Mouse (Mus musculus): Measurements from ENCODE around the gene Nfkb1. TPM values are rescaled to one million over a fixed set of nuclear protein-coding genes. Genes with fewer than 3 reads are reported as not detected.

The Nfkb1 gene
- polyA plus RNA-seq, 1 experiment from 2014 or later, result 17.1 TPM

DNA sequence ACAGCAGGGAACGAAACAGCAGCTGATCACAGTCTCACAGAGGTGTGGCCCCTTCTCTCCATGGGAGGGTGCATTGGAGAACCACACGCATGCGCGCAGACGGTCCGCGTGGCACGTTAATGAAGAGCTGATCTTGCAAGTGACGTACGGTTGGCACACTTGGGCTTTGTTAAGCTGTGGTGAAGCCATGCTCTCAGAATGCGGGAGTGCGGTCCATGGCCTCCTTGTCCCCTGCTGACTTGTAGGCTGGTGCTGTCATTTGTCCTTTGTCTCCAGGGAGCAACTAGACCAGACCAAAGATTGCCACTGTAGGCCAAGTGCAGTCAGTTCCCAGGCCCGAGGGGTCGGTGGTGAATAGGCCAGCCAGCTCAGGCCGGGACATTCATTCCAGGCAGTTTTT lies 34.7 kb upstream of the Nfkb1 start:
- Histone ChIP-seq H3K4me3 (no peak overlapping the region), H3K4me2 (no peak overlapping the region), H3K36me3 (no peaks in the 10 kb centered on the region), H3K27me3 (no peaks in the 10 kb centered on the region), H3K4me1 (replicated peaks) (peaks cover 8% of the 10 kb centered on the region), H3K27ac (no peak overlapping the region), H3K9me3 (replicated peaks) (no peaks in the 10 kb centered on the region), H3K9ac (no peak overlapping the region)
- 85% methylated on average over 15 of the region's 15 CpGs for WGBS
- no peak for ATAC-seq (replicated peaks; ENCODE audit: insufficient number of reproducible peaks, insufficient read depth, low FRiP score, low read depth)

- Histone ChIP-seq H3K4me1 (replicated peaks) (0 out of 2 replicates have a peak, but pooled peaks cover 8% of the 10 kb centered on the region), H3K4me2 (no peak overlapping the region), H3K27ac (no peak overlapping the region), H3K4me3 (no peak overlapping the region), H3K9ac (no peak overlapping the region), H3K36me3 (no peaks in the 10 kb centered on the region), H3K9me3 (replicated peaks) (no peaks in the 10 kb centered on the region), H3K27me3 (no peaks in the 10 kb centered on the region)
- ATAC-seq (replicated peaks; ENCODE audit: insufficient number of reproducible peaks, insufficient read depth, low FRiP score, low read depth), result no peak
- 84% methylated on average over 2 of the region's 2 CpGs for WGBS
Observed at GRCm38 (mm10) chr3:135722104-135722503, 30.8 kb upstream of the Nfkb1 start.

- no peak overlapping the region for H3K4me3 ChIP-seq
- H3K27me3 ChIP-seq, result no peaks in the 10 kb centered on the region
- no peak overlapping the region for H3K9ac ChIP-seq
- no peaks in the 10 kb centered on the region for H3K36me3 ChIP-seq
- no peak overlapping the region for H3K4me2 ChIP-seq
- no peak overlapping the region for H3K27ac ChIP-seq
- ATAC-seq (replicated peaks; ENCODE audit: insufficient number of reproducible peaks, insufficient read depth, low FRiP score, low read depth), result no peak
- 87% methylated on average over 3 of the region's 3 CpGs for WGBS
- 0 out of 2 replicates have a peak, but pooled peaks cover 4% of the 10 kb centered on the region for H3K4me1 ChIP-seq (replicated peaks)
- H3K9me3 ChIP-seq (replicated peaks), result no peaks in the 10 kb centered on the region
Observed at GRCm38 (mm10) chr3:135719969-135720368, 28.6 kb upstream of the Nfkb1 start.

GRCm38 (mm10) chr3:135719179-135719532 lies 27.8 kb upstream of the Nfkb1 start:
- ATAC-seq (replicated peaks; ENCODE audit: insufficient number of reproducible peaks, insufficient read depth, low FRiP score, low read depth), result no peak; the same call in 1 of the 2 replicates
- 44% methylated on average over 6 of the region's 6 CpGs for WGBS
- no peaks in the 10 kb centered on the region for H3K27me3 ChIP-seq
- no peaks in the 10 kb centered on the region for H3K36me3 ChIP-seq
- H3K4me1 ChIP-seq (replicated peaks), result 0 out of 2 replicates have a peak, but pooled peaks cover 4% of the 10 kb centered on the region
- H3K27ac ChIP-seq, result no peak overlapping the region; the same call in 1 of the 2 replicates
- H3K4me3 ChIP-seq, result no peak overlapping the region
- H3K9me3 ChIP-seq (replicated peaks), result no peaks in the 10 kb centered on the region
- H3K4me2 ChIP-seq, result no peak overlapping the region
- no peak overlapping the region for H3K9ac ChIP-seq

DNA sequence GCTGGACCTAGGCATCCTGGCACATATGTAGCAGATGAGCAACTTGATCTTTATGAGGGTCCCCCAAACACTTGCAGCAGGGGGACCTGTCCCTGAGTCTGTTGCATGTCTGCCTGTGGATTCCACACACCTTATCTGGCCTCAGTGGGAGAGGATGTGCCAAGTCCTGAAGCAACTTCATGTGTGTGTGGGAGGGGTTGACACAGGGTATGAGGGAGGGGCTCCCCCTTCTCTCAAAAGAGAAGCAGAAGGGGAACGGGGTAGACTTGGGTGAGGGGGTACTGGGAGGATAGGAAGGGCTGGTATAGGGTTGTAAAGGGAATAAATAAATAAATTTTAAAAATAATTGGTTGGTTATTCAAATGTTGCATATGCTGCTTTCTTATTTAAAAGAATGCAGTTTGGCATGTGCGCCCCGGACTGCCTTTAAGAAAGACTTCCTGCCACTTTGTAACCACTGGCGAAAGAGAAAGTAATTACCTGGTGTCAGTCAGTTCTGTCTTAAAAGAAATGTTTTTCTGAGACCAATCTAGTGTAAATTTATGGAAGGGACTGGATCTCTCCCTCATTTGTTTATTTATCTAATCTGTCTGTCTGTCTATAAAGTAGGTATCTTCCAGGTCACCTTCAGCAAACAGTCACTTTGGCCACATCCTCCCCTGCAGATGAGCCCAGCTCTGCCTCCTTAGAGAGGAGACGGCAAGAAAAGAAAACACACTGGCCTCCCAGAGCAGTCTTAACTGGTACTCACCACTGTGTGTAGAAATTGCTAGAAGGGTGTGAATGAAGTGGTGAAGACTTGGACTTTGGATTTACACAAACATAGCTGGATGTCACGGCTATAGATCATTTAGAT lies 27.2 kb upstream of the Nfkb1 start:
- 0 out of 2 replicates have a peak, but pooled peaks cover 4% of the 10 kb centered on the region for H3K4me1 ChIP-seq (replicated peaks)
- WGBS, result 48% methylated on average over 6 of the region's 6 CpGs
- no peak overlapping the region for H3K9ac ChIP-seq

GRCm38 (mm10) chr3:135713016-135713950 lies 21.9 kb upstream of the Nfkb1 start:
- Histone ChIP-seq H3K4me3 (no peak overlapping the region), H3K36me3 (no peaks in the 10 kb centered on the region), H3K27me3 (no peaks in the 10 kb centered on the region), H3K4me1 (replicated peaks) (0 out of 2 replicates have a peak, but pooled peaks cover 3% of the 10 kb centered on the region), H3K9ac (no peak overlapping the region), H3K27ac (no peak overlapping the region), H3K4me2 (no peak overlapping the region), H3K9me3 (replicated peaks) (no peaks in the 10 kb centered on the region)
- no peak for ATAC-seq (replicated peaks; ENCODE audit: insufficient number of reproducible peaks, insufficient read depth, low FRiP score, low read depth)
- 26% methylated on average over 3 of the region's 4 CpGs for WGBS

More for the DNA sequence above, 27.2 kb upstream of the Nfkb1 start:
- Histone ChIP-seq H3K4me2 (no peak overlapping the region), H3K27ac (no peak overlapping the region; the same call in 1 of the 2 replicates), H3K4me3 (no peak overlapping the region), H3K36me3 (no peaks in the 10 kb centered on the region), H3K9me3 (replicated peaks) (no peaks in the 10 kb centered on the region), H3K27me3 (no peaks in the 10 kb centered on the region)
- no peak; the same call in 1 of the 2 replicates for ATAC-seq (replicated peaks; ENCODE audit: insufficient number of reproducible peaks, insufficient read depth, low FRiP score, low read depth)

DNA sequence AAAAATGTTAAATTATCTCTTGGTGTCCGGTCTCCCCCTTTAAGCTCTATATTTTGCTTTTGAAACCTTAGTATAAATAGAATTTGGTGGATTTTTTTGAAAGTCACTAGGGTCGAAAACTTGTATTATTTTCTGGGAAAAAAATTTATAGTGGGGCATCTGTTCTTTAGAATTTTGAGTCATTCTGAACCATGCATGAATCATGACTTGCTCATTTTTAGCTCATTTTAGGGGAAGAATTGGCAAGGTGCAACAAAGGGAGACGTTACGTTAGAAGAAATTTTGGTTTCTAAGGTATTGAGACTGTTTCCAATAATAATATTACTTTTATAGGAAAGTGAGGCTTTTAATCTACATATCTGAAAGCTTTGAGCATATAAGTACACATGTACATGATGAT lies 20.3 kb upstream of the Nfkb1 start:
- Histone ChIP-seq H3K36me3 (no peaks in the 10 kb centered on the region), H3K27ac (no peak overlapping the region)
- WGBS, result 86% methylated on average over 4 of the region's 4 CpGs

DNA sequence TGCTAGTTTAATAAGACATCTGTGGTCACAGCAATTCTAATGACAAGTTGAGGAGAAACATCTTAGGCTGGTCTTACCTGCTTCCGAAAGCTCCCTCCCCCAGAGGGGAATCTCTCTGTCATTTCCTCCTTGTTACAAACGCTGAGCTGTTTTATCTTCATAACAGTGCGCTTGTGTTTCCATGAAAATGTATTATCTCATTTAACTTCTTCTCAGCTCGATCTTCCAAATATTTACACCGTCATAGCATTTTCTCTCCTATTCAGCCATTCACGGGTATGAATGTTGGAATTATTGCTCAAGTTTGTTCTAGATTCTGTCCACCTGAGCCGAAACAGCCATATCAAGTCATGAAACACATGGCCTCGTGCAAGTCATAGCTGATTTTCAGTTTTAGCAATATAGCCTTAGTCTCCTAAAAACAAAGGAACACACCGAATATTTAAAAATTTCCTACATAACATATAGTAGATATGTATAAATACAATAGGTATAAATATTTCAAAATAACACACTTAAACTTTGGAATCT lies 19.8 kb upstream of the Nfkb1 start:
- H3K9me3 ChIP-seq (replicated peaks), result no peaks in the 10 kb centered on the region
- H3K4me1 ChIP-seq (replicated peaks), result no peaks in the 10 kb centered on the region
- no peaks in the 10 kb centered on the region for H3K27me3 ChIP-seq
- 84% methylated on average over 9 of the region's 9 CpGs for WGBS
- no peak overlapping the region for H3K4me2 ChIP-seq
- H3K36me3 ChIP-seq, result no peaks in the 10 kb centered on the region
- no peak for ATAC-seq (replicated peaks; ENCODE audit: insufficient number of reproducible peaks, insufficient read depth, low FRiP score, low read depth)
- no peak overlapping the region for H3K27ac ChIP-seq
- H3K4me3 ChIP-seq, result no peak overlapping the region
- no peak overlapping the region for H3K9ac ChIP-seq

More for the DNA sequence above, 20.3 kb upstream of the Nfkb1 start:
- no peaks in the 10 kb centered on the region for H3K9me3 ChIP-seq (replicated peaks)
- no peak overlapping the region for H3K9ac ChIP-seq
- no peaks in the 10 kb centered on the region for H3K27me3 ChIP-seq
- no peak for ATAC-seq (replicated peaks; ENCODE audit: insufficient number of reproducible peaks, insufficient read depth, low FRiP score, low read depth)
- H3K4me2 ChIP-seq, result no peak overlapping the region
- H3K4me3 ChIP-seq, result no peak overlapping the region
- no peaks in the 10 kb centered on the region for H3K4me1 ChIP-seq (replicated peaks)

DNA sequence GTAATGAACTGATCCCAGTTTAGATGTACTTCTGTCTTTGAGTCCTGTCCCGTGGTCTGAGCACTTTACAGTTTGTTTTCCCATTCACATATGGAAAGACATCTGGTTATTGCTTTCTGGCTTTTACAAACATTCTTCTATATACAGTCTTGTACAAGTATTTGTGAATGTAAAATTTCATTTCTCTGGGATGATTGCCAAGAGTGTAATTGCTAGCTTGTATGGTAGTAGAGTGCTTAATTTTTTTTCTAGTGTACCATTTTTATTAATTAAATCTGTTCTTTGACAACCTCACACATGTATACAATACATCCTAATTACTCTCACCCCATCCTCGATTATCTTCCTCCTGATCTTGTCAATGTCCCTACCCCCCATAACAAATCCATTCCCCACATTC lies 12.0 kb upstream of the Nfkb1 start:
- H3K27me3 ChIP-seq, result no peaks in the 10 kb centered on the region
- WGBS, result 66% methylated on average over 2 of the region's 2 CpGs
- H3K4me1 ChIP-seq (replicated peaks), result peaks cover 12% of the 10 kb centered on the region
- H3K4me2 ChIP-seq, result no peak overlapping the region
- no peak for ATAC-seq (replicated peaks; ENCODE audit: insufficient number of reproducible peaks, insufficient read depth, low FRiP score, low read depth)
- no peak overlapping the region for H3K27ac ChIP-seq
- no peaks in the 10 kb centered on the region for H3K9me3 ChIP-seq (replicated peaks)
- no peak overlapping the region for H3K4me3 ChIP-seq
- H3K9ac ChIP-seq, result no peak overlapping the region
- no peaks in the 10 kb centered on the region for H3K36me3 ChIP-seq

DNA sequence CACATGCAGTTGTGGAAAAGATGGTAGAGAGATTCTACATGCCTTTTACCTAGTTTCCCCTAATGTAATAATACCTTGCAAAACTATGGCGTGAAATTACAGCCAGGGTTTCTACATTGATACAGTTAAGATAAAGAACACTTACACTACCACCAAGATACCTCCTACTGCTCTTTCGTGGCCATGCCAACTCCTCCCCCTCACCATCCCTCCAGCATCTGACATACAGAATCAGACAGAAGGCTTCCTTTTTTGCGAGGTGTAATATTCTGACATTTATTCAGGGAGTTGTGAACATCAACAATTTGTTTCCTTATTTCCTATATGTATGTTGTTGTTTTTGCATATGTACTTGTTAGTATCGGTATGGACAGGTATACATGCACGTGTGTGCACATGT lies 11.3 kb upstream of the Nfkb1 start:
- ATAC-seq (replicated peaks; ENCODE audit: insufficient number of reproducible peaks, insufficient read depth, low FRiP score, low read depth), result no peak
- Histone ChIP-seq H3K27me3 (no peaks in the 10 kb centered on the region), H3K36me3 (no peaks in the 10 kb centered on the region), H3K4me1 (replicated peaks) (peaks cover 12% of the 10 kb centered on the region), H3K4me3 (no peak overlapping the region), H3K9ac (no peak overlapping the region), H3K9me3 (replicated peaks) (no peaks in the 10 kb centered on the region), H3K4me2 (no peak overlapping the region), H3K27ac (no peak overlapping the region)
- 77% methylated on average over 5 of the region's 5 CpGs for WGBS

All from heart, embryonic 15.5 days (tissue).